Mouse (Mus musculus): Measurements from ENCODE around the gene Spata1. TPM values are rescaled to one million over a fixed set of nuclear protein-coding genes. Genes with fewer than 3 reads are reported as not detected.

Gene Spata1
- polyA plus RNA-seq, 2 experiments = 6.4 to 13.8 TPM

- Histone ChIP-seq H3K36me3 (ENCODE audit: control insufficient read depth, insufficient read depth, low read length) (no peaks in the 10 kb centered on the region), H3K4me3 (replicated peaks; ENCODE audit: low read length) (no peak overlapping the region), H3K4me2 (replicated peaks; ENCODE audit: low read depth, low read length, severe bottlenecking) (no peak overlapping the region), H3K27ac (replicated peaks; ENCODE audit: low read depth, low read length) (no peak overlapping the region), H3K9me3 (ENCODE audit: control insufficient read depth, low read length) (no peaks in the 10 kb centered on the region), H3K27me3 (ENCODE audit: control insufficient read depth, insufficient read depth, low read length) (no peaks in the 10 kb centered on the region), H3K9ac (ENCODE audit: low read depth, low read length, severe bottlenecking) (no peak overlapping the region), H3K4me1 (ENCODE audit: control insufficient read depth, insufficient read depth, low read length) (peaks cover 12% of the 10 kb centered on the region)
- TF ChIP-seq POLR2A (IDR thresholded peaks at IDR 0.05; ENCODE audit: borderline replicate concordance, extremely low read depth, insufficient read depth, insufficient read length) = no peak
- ATAC-seq (ENCODE audit: low FRiP score, low read depth) = no peak
- DNase-seq (ENCODE audit: low spot score) = no peak
- WGBS = 87% methylated on average over 7 of the region's 7 CpGs
Measured at GRCm38 (mm10) chr3:146410114-146410513, 89.4 kb downstream of the Spata1 start.

Other genes with a start within 250 kb of the Spata1 start
- gene Ssx2ip, start 95.1 kb downstream of the Spata1 start, polyA plus RNA-seq (2012; rRNA removed) = 9.1 and 12.2 TPM in 2 replicates
- 28.6 and 32.6 TPM in 2 replicates for gene Ssx2ip, start 95.1 kb downstream of the Spata1 start, polyA plus RNA-seq (2014; fragmentation: Nextera tagmentation; extraction: Ambion mirVana)
- gene Ctbs, start 50.0 kb downstream of the Spata1 start, polyA plus RNA-seq (2012; rRNA removed) = 5.2 and 5.4 TPM in 2 replicates
- gene Ctbs, start 50.0 kb downstream of the Spata1 start, polyA plus RNA-seq (2014; fragmentation: Nextera tagmentation; extraction: Ambion mirVana) = 8.8 and 9.3 TPM in 2 replicates
- gene Gng5, start 54 bp upstream of the Spata1 start, polyA plus RNA-seq (2012; rRNA removed) = 339 and 385 TPM in 2 replicates
- 839 and 880 TPM in 2 replicates for gene Gng5, start 54 bp upstream of the Spata1 start, polyA plus RNA-seq (2014; fragmentation: Nextera tagmentation; extraction: Ambion mirVana)
- 27.3 and 41.5 TPM in 2 replicates for gene Rpf1, start 21.7 kb upstream of the Spata1 start, polyA plus RNA-seq (2012; rRNA removed)
- gene Rpf1, start 21.7 kb upstream of the Spata1 start, polyA plus RNA-seq (2014; fragmentation: Nextera tagmentation; extraction: Ambion mirVana) = 46.2 and 47.5 TPM in 2 replicates
- gene Uox, start 70.7 kb upstream of the Spata1 start, polyA plus RNA-seq (2012; rRNA removed) = 0.19 and 0.33 TPM in 2 replicates
- gene Uox, start 70.7 kb upstream of the Spata1 start, polyA plus RNA-seq (2014; fragmentation: Nextera tagmentation; extraction: Ambion mirVana) = 0.66 and 0.70 TPM in 2 replicates
- gene Dnase2b, start 115.8 kb upstream of the Spata1 start, polyA plus RNA-seq (2012; rRNA removed) = 0.05 TPM in 1 of 2 replicates, not detected in the other
- gene Dnase2b, start 115.8 kb upstream of the Spata1 start, polyA plus RNA-seq (2014; fragmentation: Nextera tagmentation; extraction: Ambion mirVana) = 0.10 TPM in 1 of 2 replicates, not detected in the other
- gene 4930503B20Rik, start 151.6 kb upstream of the Spata1 start, polyA plus RNA-seq (2012; rRNA removed) = 0.09 TPM in 1 of 2 replicates, not detected in the other
- gene 4930503B20Rik, start 151.6 kb upstream of the Spata1 start, polyA plus RNA-seq (2014; fragmentation: Nextera tagmentation; extraction: Ambion mirVana) = not detected in 2 replicates
- 0.55 and 0.72 TPM in 2 replicates for gene Samd13, start 185.8 kb upstream of the Spata1 start, polyA plus RNA-seq (2012; rRNA removed)
- 0.83 and 1.4 TPM in 2 replicates for gene Samd13, start 185.8 kb upstream of the Spata1 start, polyA plus RNA-seq (2014; fragmentation: Nextera tagmentation; extraction: Ambion mirVana)